8 mouse cellular contexts compared by ENCODE assay signal in genomic region chr11:101174851-101175628, GRCm38 (mm10). TPM values are rescaled to one million over a fixed set of nuclear protein-coding genes. Genes with fewer than 3 reads are reported as not detected.
DNase-seq lines count a peak whose midpoint lies in the region; ATAC-seq and TF ChIP-seq lines count a peak whose summit lies in the region.

TSS of gene Ccr10 (minus strand) at chr11:101175443.

- ATAC-seq in heart, embryonic 11.5 days (replicated peaks; ENCODE audit: insufficient number of reproducible peaks, low FRiP score, low TSS enrichment) = no peak
- ATAC-seq in heart, embryonic 14.5 days (ENCODE audit: insufficient number of reproducible peaks, insufficient read depth, low FRiP score, low read depth) = no peak
- no peak for ATAC-seq in liver, postnatal 0 days
- ATAC-seq in monocyte, adult 5-6 weeks (replicated peaks; ENCODE audit: insufficient number of reproducible peaks, low FRiP score, low TSS enrichment, poor library complexity, severe bottlenecking) = no peak

- no peak for DNase-seq in heart, adult 8-10 months (ENCODE audit: low spot score)
- DNase-seq in liver, postnatal 0 days = no peak
- no peak for DNase-seq in gastrocnemius, adult 8-10 months (ENCODE audit: low spot score in 2 of 2)
- no peak for DNase-seq in right cerebral cortex, adult 2 months (ENCODE audit: low spot score in 2 of 2)

- H3K27me3 ChIP-seq in heart, embryonic 11.5 days (ENCODE audit: control insufficient read depth, insufficient read depth, low read length) = peaks cover 43% of the 10 kb centered on the region
- H3K27me3 ChIP-seq in heart, embryonic 14.5 days (ENCODE audit: control insufficient read depth, insufficient read depth, low read length) = peaks cover 22% of the 10 kb centered on the region
- H3K27me3 ChIP-seq in liver, postnatal 0 days (ENCODE audit: insufficient read depth, low read length) = peaks cover 76% of the 10 kb centered on the region

- H3K4me1 ChIP-seq in heart, embryonic 11.5 days (ENCODE audit: control insufficient read depth, insufficient read depth, low read length) = peaks cover 40% of the 10 kb centered on the region
- peaks cover 18% of the 10 kb centered on the region for H3K4me1 ChIP-seq in bone marrow macrophage, adult 2 months (ENCODE audit: control insufficient read depth, insufficient read depth, low read length)
- H3K4me1 ChIP-seq in heart, embryonic 14.5 days (ENCODE audit: control insufficient read depth in 2 of 2, insufficient read depth in 2 of 2, low read length in 2 of 2) = peaks cover 27 to 49% of the 10 kb centered on the region in 2 experiments
- H3K4me1 ChIP-seq in liver, postnatal 0 days (ENCODE audit: insufficient read depth) = peaks cover 43% of the 10 kb centered on the region

- peak within 1 kb of the TSS; percentile 71 for H3K4me2 ChIP-seq in heart, embryonic 11.5 days
- H3K4me2 ChIP-seq in heart, embryonic 14.5 days (ENCODE audit: low read length) = peak within 1 kb of the TSS; percentile 98
- H3K4me2 ChIP-seq in liver, postnatal 0 days (ENCODE audit: low read depth, low read length) = peak within 1 kb of the TSS; percentile 72

- H3K27ac ChIP-seq in heart, embryonic 11.5 days (ENCODE audit: low read depth, low read length) = no peak within 1 kb of the TSS
- no peak within 1 kb of the TSS for H3K27ac ChIP-seq in bone marrow macrophage, adult 2 months (ENCODE audit: insufficient read depth, low read depth, low read length)
- no peak within 1 kb of the TSS; a peak in 1 of 4 replicates for H3K27ac ChIP-seq in heart, embryonic 14.5 days (replicated peaks in 1 of 2; ENCODE audit: control insufficient read depth in 1 of 2, insufficient read depth in 1 of 2, low read depth in 2 of 2, low read length in 2 of 2)
- H3K27ac ChIP-seq in liver, postnatal 0 days (ENCODE audit: low read depth) = no peak within 1 kb of the TSS

- H3K36me3 ChIP-seq in heart, embryonic 11.5 days (ENCODE audit: control insufficient read depth, insufficient read depth, low read length) = no peaks in the 10 kb centered on the region
- no peaks in the 10 kb centered on the region for H3K36me3 ChIP-seq in heart, embryonic 14.5 days (ENCODE audit: control insufficient read depth, insufficient read depth, low read length)
- no peaks in the 10 kb centered on the region for H3K36me3 ChIP-seq in liver, postnatal 0 days (replicated peaks; ENCODE audit: insufficient read depth, low read length)

- no peak for TF ChIP-seq EP300 in liver, postnatal 0 days (IDR thresholded peaks at IDR 0.05; ENCODE audit: low read depth)

- H3K4me3 ChIP-seq in heart, embryonic 11.5 days (ENCODE audit: low read depth, low read length) = peak within 1 kb of the TSS; percentile 38
- peak within 1 kb of the TSS; percentile 46 for H3K4me3 ChIP-seq in bone marrow macrophage, adult 2 months (ENCODE audit: insufficient read depth, low read length)
- H3K4me3 ChIP-seq in heart, embryonic 14.5 days (ENCODE audit: control insufficient read depth in 1 of 2, insufficient read depth in 1 of 2, low read depth in 1 of 2, low read length in 2 of 2) = peak within 1 kb of the TSS; percentile 32 to 48
- peak within 1 kb of the TSS; percentile 40 for H3K4me3 ChIP-seq in liver, postnatal 0 days (ENCODE audit: low read depth, low read length)

- TF ChIP-seq CTCF in bone marrow macrophage, adult 2 months (IDR thresholded peaks at IDR 0.05; ENCODE audit: low read depth, low read length) = no peak
- TF ChIP-seq CTCF in liver, postnatal 0 days (IDR thresholded peaks at IDR 0.05; ENCODE audit: low read depth) = peak; percentile 46

- no peaks in the 10 kb centered on the region for H3K9me3 ChIP-seq in heart, embryonic 11.5 days (replicated peaks; ENCODE audit: control insufficient read depth, low read length)
- H3K9me3 ChIP-seq in heart, embryonic 14.5 days (ENCODE audit: control insufficient read depth, low read length) = no peaks in the 10 kb centered on the region
- no peaks in the 10 kb centered on the region for H3K9me3 ChIP-seq in liver, postnatal 0 days (ENCODE audit: low read length)

- H3K9ac ChIP-seq in heart, embryonic 11.5 days (ENCODE audit: low read depth, low read length) = peak within 1 kb of the TSS; percentile 18; the same call in 1 of the 2 replicates
- H3K9ac ChIP-seq in heart, embryonic 14.5 days (ENCODE audit: low read length) = peak within 1 kb of the TSS; percentile 69; the same call in 1 of the 2 replicates
- peak within 1 kb of the TSS; percentile 44; the same call in 1 of the 2 replicates for H3K9ac ChIP-seq in liver, postnatal 0 days (replicated peaks)

- WGBS in heart, embryonic 11.5 days (ENCODE audit: insufficient replicate concordance) = 33% methylated on average over 14 of the region's 14 CpGs
- WGBS in heart, embryonic 14.5 days = 27% methylated on average over 14 of the region's 14 CpGs
- WGBS in liver, postnatal 0 days (ENCODE audit: insufficient replicate concordance) = 23% methylated on average over 14 of the region's 14 CpGs

- no peak for TF ChIP-seq POLR2A in bone marrow macrophage, adult 2 months (IDR thresholded peaks at IDR 0.05; ENCODE audit: borderline replicate concordance, low read depth, low read length)

RNA-seq across cellular contexts. Expression of gene Ccr10, which starts in this region (rescaled TPM):
- 0.13 and 0.39 TPM in 2 replicates for polyA plus RNA-seq in heart, embryonic 11.5 days (2014; fragmentation: Nextera tagmentation; extraction: Ambion mirVana)
- under 1 TPM in 2 of 4 experiments, not detected in 2; 0.14 to 0.19 TPM for total RNA-seq in heart, adult 8-10 months (2022)
- not detected in 2 replicates for polyA plus RNA-seq in bone marrow macrophage, adult 2 months (2012; ENCODE audit: insufficient read depth, insufficient read length, missing spikeins)
- 0.30 TPM in 1 of 2 replicates, not detected in the other for polyA plus RNA-seq in heart, embryonic 14.5 days (2014; fragmentation: Nextera tagmentation; extraction: Ambion mirVana)
- 0.09 TPM in 2 replicates for polyA plus RNA-seq in liver, postnatal 0 days (2015; fragmentation: Nextera tagmentation; extraction: Ambion mirVana)
- total RNA-seq in gastrocnemius, adult 8-10 months (2022) = not detected
- 0.38 TPM in 1 of 3 replicates, not detected in the others for total RNA-seq in monocyte, adult 5-6 weeks (2017)

Comparison
In these comparisons a context has a peak if more than half of its experiments do, and no peak if none do; other contexts are left out.
1. H3K9ac ChIP-seq: peak in every context shown above with its lines; median percentile 69 in heart, embryonic 14.5 days; 44 in liver, postnatal 0 days; 18 in heart, embryonic 11.5 days.